Mouse (Mus musculus) spleen, adult 2 months (tissue): Measurements from ENCODE around the gene Stk39. TPM values are rescaled to one million over a fixed set of nuclear protein-coding genes. Genes with fewer than 3 reads are reported as not detected.

Experiments used
- DNase-seq, 2 experiments: peaks; one replicate each; pipeline versions ENCODE4 v3.0.0 to v3.0.0-alpha.2; 2012 to 2021; ENCODE audit warnings: low spot score in 2 of 2, low read depth in 1 of 2
- H3K27ac ChIP-seq: fragments of 200-500 bp; 2 replicates; pipeline ENCODE4 v1.5.1; 2012; ENCODE audit warnings: low read length, inconsistent platforms; ENCODE audit not compliant: insufficient read depth
- H3K27me3 ChIP-seq: fragments of 200-500 bp; 2 replicates; pipeline ENCODE4 v1.6.1; 2012; ENCODE audit warnings: mild to moderate bottlenecking, moderate library complexity, low read length, inconsistent platforms; ENCODE audit not compliant: control insufficient read depth, insufficient read depth
- H3K36me3 ChIP-seq: fragments of 200-500 bp; 2 replicates; pipeline ENCODE4 v1.6.1; 2012; ENCODE audit warnings: mild to moderate bottlenecking, low read length, inconsistent platforms; ENCODE audit not compliant: control insufficient read depth, insufficient read depth
- H3K4me1 ChIP-seq: fragments of 200-500 bp; 2 replicates; pipeline ENCODE4 v1.6.1; 2011; ENCODE audit warnings: inconsistent platforms; ENCODE audit not compliant: control insufficient read depth, insufficient read depth, insufficient read length
- H3K4me3 ChIP-seq: fragments of 200-500 bp; 2 replicates; pipeline ENCODE4 v1.5.1; 2011; ENCODE audit warnings: mild to moderate bottlenecking, inconsistent platforms; ENCODE audit not compliant: insufficient read depth, insufficient read length; ENCODE audit errors: extremely low read depth
- CTCF ChIP-seq: fragments of 200-500 bp; IDR thresholded peaks from 2 replicates; pipeline ENCODE4 v1.5.1; 2011; ENCODE audit warnings: mild to moderate bottlenecking, inconsistent platforms; ENCODE audit not compliant: insufficient read depth, insufficient read length, insufficient replicate concordance; ENCODE audit errors: extremely low read depth
- POLR2A ChIP-seq: fragments of 200-500 bp; IDR thresholded peaks from 2 replicates; pipeline ENCODE4 v1.6.1; 2011; ENCODE audit warnings: low read depth, low read length, inconsistent platforms
- WGBS: fragments of 180-500 bp; shearing (Covaris S2); methylation state at CpG from one replicate; pipeline ENCODE4 v1.1.7; 2018; 5-methylcytosine and 5-hydroxymethylcytosine counted together
- polyA plus RNA-seq: library from polyadenylated mRNA; depleted of rRNA; stranded (reverse); fragments of >200 nt; gene quantifications from 2 replicates; pipeline ENCODE4 v1.2.3, GENCODE M21; 2012

The Stk39 gene
- polyA plus RNA-seq, 1 experiment, result 3.8 TPM

DNA sequence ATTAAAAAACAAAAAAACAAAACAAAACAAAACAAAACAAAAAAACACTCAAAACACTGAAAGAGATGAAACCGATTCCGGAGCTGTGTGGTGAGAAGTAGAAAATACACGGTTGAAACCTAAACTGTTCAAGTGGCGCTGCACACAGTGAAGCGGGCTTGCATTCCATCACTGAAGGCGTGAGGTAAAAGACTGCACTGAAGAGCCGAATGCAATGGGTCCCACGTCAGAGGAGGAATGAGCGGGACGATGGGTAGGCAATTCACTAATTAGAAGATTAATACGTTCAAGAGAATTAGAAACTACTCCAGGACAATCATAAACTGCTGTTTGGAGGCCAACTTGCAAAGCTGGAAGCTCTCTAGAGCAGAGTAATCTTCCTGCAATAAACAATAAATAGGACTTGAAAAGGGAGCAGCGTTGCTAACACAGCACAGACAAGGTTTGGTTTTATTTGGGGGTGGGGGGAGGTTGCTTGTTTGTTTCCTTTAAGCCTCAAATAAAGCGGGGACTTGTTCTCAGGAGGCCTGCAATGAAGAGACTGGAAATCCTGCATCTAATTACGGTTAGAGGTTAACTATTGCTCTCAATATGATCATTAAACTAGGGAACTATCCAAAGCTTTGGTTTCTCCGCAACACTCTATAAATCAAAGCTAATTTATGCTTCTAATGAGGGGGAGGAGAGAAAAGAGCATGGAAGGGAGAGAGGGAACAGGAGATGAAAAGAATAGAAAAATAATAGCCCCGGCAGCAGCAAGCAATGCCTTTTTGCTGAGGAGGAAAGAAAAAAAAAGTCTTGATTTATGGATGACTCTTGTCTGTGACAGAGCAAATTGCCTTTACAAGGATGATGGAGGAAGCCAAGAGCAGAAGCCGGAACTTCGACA lies 67.5 kb downstream of the Stk39 start:
- Histone ChIP-seq H3K27ac (no peak overlapping the region), H3K4me1 (no peaks in the 10 kb centered on the region), H3K27me3 (no peaks in the 10 kb centered on the region), H3K4me3 (no peak overlapping the region), H3K36me3 (no peaks in the 10 kb centered on the region)
- TF ChIP-seq CTCF (no peak), POLR2A (no peak)
- WGBS, result 71% methylated on average over 18 of the region's 18 CpGs
- DNase-seq, result no peak

DNA sequence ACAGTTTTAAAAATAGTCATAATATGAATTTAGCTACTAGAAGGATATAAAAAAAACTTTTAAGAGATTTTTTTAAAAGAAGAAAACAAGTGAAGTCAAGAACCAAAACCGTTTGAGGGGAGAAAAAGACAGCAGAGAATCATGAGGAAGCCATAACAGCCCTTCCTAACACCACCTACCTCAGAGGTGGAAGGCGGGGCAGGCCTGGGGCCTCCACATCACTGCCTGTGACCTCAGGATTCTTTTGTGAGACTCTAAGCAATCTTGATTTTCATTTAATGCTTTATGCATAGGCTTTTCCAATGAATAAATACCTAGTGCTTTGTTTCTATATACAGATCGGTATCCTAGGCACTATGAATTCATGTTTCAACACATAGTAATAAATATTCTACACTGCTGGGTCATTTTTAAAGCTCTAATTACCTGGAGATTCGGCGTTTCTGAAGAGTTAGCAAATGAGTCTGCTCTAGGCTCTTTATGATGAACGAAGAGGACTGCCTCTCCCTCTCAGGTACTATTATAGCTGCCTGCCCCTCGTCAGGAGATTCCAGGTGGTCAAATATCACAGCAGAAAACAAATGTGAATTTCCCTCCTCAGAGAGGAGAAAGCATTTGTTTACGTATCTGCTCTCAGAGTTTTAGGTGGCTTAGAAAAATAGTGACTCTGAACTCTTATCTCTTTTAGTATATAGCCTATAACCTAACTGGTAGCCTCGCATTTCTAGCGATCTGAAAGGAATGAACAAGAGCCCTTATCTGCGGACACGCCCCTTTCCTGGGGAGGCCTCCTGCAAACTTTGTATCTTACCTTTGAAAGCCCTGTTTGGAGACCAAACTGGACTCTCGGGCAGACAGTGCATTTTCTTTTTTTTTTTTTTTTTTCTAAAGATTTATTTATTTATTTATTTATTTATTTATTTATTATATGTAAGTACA lies 78.2 kb downstream of the Stk39 start:
- no peaks in the 10 kb centered on the region for H3K27me3 ChIP-seq
- TF ChIP-seq CTCF (no peak), POLR2A (no peak)
- H3K4me1 ChIP-seq, result no peaks in the 10 kb centered on the region
- WGBS, result 86% methylated on average over 13 of the region's 13 CpGs
- no peaks in the 10 kb centered on the region for H3K36me3 ChIP-seq
- no peak overlapping the region for H3K4me3 ChIP-seq
- no peak for DNase-seq
- H3K27ac ChIP-seq, result no peak overlapping the region

DNA sequence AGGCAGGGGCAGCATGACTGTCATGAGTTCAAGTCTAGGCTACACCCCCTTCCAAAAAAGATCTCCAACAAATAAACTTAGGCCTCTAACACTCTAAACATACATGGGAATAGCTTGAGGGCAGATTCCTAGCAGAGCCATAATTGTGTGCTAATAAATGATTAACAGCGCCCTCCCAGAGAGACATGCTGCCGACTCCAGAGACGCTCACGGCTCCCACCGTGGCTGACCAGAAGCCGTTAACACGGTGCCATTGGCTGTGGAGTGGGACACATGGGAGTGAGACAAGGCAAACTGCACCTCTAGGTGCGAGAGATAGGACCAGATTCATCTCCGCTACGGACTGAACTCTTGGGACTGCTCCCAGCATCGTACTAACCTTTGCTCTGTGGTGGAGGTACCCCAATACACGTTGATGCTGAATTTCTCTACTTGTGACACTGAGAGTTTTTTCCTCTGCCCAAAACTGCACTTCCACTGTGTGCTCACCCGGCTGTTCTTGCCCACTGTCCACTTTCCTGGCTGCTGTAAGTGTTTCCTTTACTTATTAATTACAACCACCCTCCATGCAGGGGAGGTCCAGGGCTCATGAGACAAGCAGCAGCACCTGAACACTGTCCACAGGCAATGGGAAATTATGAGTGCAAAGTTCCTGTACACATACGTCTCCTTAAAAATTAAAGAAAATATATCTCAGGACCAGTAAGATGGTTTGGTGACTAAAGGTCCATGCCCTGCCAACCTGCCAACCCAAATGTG lies 84.1 kb downstream of the Stk39 start:
- 92% methylated on average over 14 of the region's 14 CpGs for WGBS
- no peak overlapping the region for H3K27ac ChIP-seq
- no peaks in the 10 kb centered on the region for H3K36me3 ChIP-seq
- H3K4me3 ChIP-seq, result no peak overlapping the region
- H3K27me3 ChIP-seq, result no peaks in the 10 kb centered on the region
- H3K4me1 ChIP-seq, result peaks cover 2% of the 10 kb centered on the region; the same call in 1 of the 2 replicates
- TF ChIP-seq CTCF (no peak), POLR2A (no peak)
- DNase-seq, result no peak

DNA sequence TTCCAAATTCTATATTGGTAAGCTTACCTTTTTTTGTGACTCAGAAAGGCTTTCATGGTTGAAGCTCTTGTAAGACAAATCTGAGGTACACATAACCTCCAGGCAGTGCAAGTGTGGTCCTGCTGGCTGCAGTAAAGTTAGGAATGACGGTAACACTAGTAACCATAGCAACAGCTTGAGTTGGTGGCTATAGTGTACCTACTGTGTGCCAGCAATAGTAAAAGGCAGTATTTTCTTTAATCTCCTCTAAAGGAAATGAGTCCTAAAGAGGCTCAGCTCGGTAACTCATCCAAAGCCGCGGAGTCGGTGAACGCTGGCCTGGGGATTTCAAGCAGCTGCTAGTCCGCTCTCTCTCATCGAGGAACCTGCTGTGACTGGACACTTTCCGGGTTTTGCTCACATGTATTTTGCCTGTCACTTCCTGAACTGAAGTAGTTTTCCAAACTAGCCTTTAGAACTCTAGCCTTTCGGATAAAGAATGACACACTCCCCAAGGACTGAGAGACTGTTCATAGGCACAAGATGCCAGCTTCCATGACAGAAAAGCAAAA lies 85.7 kb downstream of the Stk39 start:
- no peak for DNase-seq
- Histone ChIP-seq H3K27me3 (no peaks in the 10 kb centered on the region), H3K27ac (no peak overlapping the region), H3K36me3 (no peaks in the 10 kb centered on the region), H3K4me1 (peaks cover 12% of the 10 kb centered on the region), H3K4me3 (no peak overlapping the region)
- TF ChIP-seq POLR2A (no peak), CTCF (no peak)
- WGBS, result 94% methylated on average over 10 of the region's 10 CpGs

DNA sequence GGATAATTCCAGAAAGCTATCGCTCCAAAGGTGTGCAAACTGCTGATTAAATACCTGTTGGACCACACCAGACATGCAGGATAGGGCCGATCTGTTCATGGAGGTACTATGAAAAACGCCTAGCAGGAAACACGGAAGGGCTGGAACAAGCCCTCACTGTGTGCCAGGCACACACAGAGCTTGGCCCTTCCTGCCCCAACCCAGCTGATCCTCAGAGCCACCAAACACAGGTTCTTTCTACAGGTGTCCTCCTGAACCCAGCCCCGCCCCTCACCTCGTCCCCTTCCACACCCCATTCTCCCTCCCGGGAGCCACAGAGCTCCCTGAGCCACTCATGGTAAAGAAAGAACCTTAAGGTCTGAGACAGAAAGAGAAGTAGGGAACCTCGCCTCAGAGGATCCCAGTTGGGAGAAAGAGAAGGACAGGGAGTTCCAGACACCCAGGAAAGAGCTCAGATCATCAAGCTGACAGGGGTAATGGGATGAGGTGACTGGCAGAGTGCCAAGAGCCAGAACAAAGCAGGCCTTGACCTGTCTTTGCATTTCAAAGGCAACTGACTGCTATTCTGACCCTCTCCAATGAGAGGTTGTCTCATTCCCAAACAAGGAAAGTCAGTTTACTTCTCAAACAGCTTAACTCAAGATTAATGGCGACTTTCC lies 86.3 kb downstream of the Stk39 start:
- TF ChIP-seq POLR2A (no peak), CTCF (no peak)
- Histone ChIP-seq H3K27me3 (no peaks in the 10 kb centered on the region), H3K27ac (no peak overlapping the region), H3K4me3 (no peak overlapping the region), H3K36me3 (no peaks in the 10 kb centered on the region), H3K4me1 (peaks cover 12% of the 10 kb centered on the region)
- 90% methylated on average over 9 of the region's 9 CpGs for WGBS
- no peak for DNase-seq

DNA sequence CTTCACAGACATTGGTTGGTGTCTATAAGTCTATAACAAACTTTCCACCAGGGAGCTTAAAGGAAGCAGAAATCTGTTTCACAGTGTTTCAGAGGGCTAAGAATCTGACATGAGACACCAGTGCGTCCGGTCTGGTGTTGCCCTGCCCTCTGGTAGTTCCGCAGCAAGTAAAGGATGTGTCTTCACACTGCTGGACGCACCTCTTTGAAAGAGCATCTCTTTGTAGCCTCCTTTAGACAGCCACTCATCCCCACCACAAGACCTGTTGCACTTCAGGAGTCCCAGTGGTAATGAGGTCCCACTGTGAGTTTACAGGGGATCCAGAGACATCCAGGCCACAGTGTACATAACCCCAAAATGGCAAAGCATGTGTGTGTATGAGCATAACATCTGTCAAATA lies 88.1 kb downstream of the Stk39 start:
- H3K36me3 ChIP-seq, result no peaks in the 10 kb centered on the region
- no peak for TF ChIP-seq POLR2A
- no peak for TF ChIP-seq CTCF
- WGBS, result 96% methylated on average over 4 of the region's 4 CpGs
- H3K4me1 ChIP-seq, result peaks cover 12% of the 10 kb centered on the region
- no peak overlapping the region for H3K27ac ChIP-seq
- H3K4me3 ChIP-seq, result no peak overlapping the region
- DNase-seq, result no peak
- no peaks in the 10 kb centered on the region for H3K27me3 ChIP-seq
